Mouse (Mus musculus): ENCODE measurements around the gene Dip2b. TPM values are rescaled to one million over a fixed set of nuclear protein-coding genes. Genes with fewer than 3 reads are reported as not detected.
"Not testable (repeated sequence)": the region's sequence is repeated elsewhere in the genome, so short reads cannot be mapped to it uniquely, and the experiment has no call there.

Gene Dip2b
- polyA plus RNA-seq, 1 experiment from 2014 or later, result 11.3 TPM

DNA sequence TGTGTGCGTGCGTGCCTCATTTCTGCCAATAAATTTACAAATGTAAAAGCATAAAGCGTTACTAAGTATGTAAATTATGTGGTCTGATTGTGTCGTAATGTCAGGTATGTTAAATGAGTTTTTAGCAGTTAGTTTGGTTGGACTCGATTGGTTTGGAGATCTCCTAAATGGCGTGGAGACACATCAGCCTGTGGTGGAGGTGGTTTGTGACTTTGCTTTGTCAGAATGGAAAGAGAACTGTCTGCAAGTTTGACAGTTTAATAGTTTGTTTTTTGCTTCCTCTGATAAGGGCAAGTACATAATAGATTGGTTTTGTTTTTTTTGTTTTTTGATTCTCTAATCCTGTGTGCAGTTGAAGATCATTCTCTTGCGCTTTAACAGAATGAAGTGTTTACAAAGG, 221.9 kb downstream of the Dip2b start:
- H3K4me2 ChIP-seq; H3K27me3 ChIP-seq; H3K9ac ChIP-seq; H3K4me3 ChIP-seq; H3K9me3 ChIP-seq; ATAC-seq (ENCODE audit: insufficient number of reproducible peaks, low FRiP score, low TSS enrichment, low read depth); H3K4me1 ChIP-seq; H3K27ac ChIP-seq: not testable (repeated sequence)
- WGBS, result 92% methylated on average over 7 of the region's 7 CpGs
- peaks cover 49% of the 10 kb centered on the region for H3K36me3 ChIP-seq

GRCm38 (mm10) chr15:100263246-100263905, 224.9 kb downstream of the Dip2b start:
- Histone ChIP-seq H3K4me1 (no peaks in the 10 kb centered on the region), H3K36me3 (peaks cover 22% of the 10 kb centered on the region), H3K9ac (no peak overlapping the region), H3K27me3 (no peaks in the 10 kb centered on the region), H3K4me2 (no peak overlapping the region), H3K4me3 (no peak overlapping the region), H3K9me3 (no peaks in the 10 kb centered on the region), H3K27ac (no peak overlapping the region)
- no peak for ATAC-seq (ENCODE audit: insufficient number of reproducible peaks, low FRiP score, low TSS enrichment, low read depth)
- WGBS, result 17% methylated on average over 4 of the region's 4 CpGs

DNA sequence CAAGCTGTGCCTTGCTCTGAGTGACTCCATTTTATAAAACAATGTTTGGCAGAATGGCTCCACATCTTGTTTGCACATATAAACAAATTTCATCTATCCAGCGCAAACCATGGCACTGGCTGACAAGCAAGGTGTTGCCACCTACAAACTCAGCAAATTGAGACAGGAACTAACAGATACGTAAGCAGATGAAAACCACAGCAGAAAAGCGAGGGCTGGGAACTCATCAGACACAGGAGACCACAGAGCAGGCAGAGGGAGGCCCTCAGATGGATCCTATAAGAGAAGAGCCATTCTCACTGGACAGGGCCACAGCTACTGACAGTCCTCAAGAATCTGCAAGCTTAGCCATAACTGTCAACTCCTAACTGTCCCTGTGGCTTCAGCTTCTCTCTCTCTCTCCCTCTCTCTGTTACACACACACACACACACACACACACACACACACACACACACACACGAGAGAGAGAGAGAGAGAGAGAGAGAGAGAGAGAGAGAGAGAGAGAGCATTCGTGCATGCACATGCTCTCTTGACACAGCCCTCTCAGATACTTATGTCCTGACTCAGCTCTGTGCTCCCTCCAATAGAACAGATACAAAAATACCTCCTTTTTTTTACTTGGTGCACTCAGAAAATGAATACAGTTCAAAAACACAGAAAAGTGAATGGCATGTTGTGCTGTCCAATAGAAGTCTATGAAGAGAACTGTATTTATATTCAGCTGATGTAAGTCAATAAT, 227.3 kb downstream of the Dip2b start:
- WGBS, result 85% methylated on average over 4 of the region's 5 CpGs
- ATAC-seq (ENCODE audit: insufficient number of reproducible peaks, low FRiP score, low TSS enrichment, low read depth), result no peak

GRCm38 (mm10) chr15:100268916-100269315, 230.5 kb downstream of the Dip2b start:
- Histone ChIP-seq H3K9me3 (no peaks in the 10 kb centered on the region), H3K4me1 (no peaks in the 10 kb centered on the region), H3K27ac (no peak overlapping the region), H3K4me2 (no peak overlapping the region), H3K27me3 (no peaks in the 10 kb centered on the region), H3K4me3 (no peak overlapping the region), H3K9ac (no peak overlapping the region), H3K36me3 (no peaks in the 10 kb centered on the region)
- WGBS, result 68% methylated on average over 2 of the region's 2 CpGs
- no peak for ATAC-seq (ENCODE audit: insufficient number of reproducible peaks, low FRiP score, low TSS enrichment, low read depth)

More for the DNA sequence above, 227.3 kb downstream of the Dip2b start:
- Histone ChIP-seq H3K36me3 (peaks cover 10% of the 10 kb centered on the region; the same call in 1 of the 2 replicates), H3K4me2 (no peak overlapping the region), H3K27ac (no peak overlapping the region), H3K4me1 (no peaks in the 10 kb centered on the region), H3K9me3 (no peaks in the 10 kb centered on the region), H3K9ac (no peak overlapping the region), H3K27me3 (no peaks in the 10 kb centered on the region), H3K4me3 (no peak overlapping the region)

Other genes with a start within 250 kb of the Dip2b start
- 90.2 and 91.6 TPM in 2 replicates for gene Lima1, start 163.2 kb upstream of the Dip2b start, polyA plus RNA-seq (2015; fragmentation: Nextera tagmentation; extraction: Ambion mirVana)
- 0.10 TPM in 1 of 2 replicates, not detected in the other for gene Fam186a, start 71.6 kb upstream of the Dip2b start, polyA plus RNA-seq (2015; fragmentation: Nextera tagmentation; extraction: Ambion mirVana)
- gene Larp4, start 68.6 kb upstream of the Dip2b start, polyA plus RNA-seq (2015; fragmentation: Nextera tagmentation; extraction: Ambion mirVana), result 26.3 and 27.2 TPM in 2 replicates
- gene Atf1, start 189.2 kb downstream of the Dip2b start, polyA plus RNA-seq (2015; fragmentation: Nextera tagmentation; extraction: Ambion mirVana), result 38.0 and 45.8 TPM in 2 replicates
- not detected in 2 replicates for gene Tmprss12, start 242.2 kb downstream of the Dip2b start, polyA plus RNA-seq (2015; fragmentation: Nextera tagmentation; extraction: Ambion mirVana)

Data from limb, embryonic 15.5 days (tissue).